8 mouse cellular contexts compared by ENCODE assay signal in the genomic region with DNA sequence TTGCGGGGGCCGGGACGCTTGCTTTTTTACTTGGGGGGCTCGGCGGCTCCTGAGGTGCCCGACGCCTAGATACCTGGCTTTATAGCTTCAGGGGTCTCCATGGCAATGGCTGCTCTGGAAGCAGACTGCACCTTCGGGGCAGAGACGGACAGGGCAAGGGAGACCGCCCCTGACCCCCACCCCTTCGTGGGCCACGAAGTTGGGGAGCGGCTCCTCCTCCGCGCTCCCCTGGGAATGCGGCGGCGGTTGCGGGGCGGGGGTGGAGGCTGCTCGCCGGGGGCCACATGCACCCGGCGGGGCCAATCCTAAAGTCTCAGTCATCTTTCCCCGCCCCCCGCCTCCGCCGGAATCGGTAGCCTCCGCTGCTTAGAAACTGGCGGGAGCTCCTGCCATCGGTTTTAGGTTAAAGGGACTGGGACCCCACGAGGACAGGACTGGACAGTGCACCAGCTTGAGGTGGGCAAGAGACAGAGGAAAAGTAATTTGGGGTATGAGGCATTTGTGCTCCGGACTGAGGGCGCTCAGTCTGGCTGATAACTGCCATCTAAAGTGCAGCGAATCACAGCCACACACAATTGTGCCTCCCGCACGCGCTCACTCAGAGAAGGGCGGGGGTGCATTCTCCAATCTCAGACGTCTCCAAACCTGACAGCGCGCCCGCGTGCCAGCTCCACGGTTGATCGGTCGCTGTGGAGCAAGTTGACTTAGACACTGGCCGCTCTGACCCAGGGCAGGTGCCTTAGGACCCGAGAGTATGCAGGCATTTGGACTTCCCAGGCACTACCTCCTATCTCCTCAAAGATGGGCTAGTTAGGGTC. TPM values are rescaled to one million over a fixed set of nuclear protein-coding genes. Genes with fewer than 3 reads are reported as not detected.
DNase-seq lines count a peak whose midpoint lies in the region; ATAC-seq and TF ChIP-seq lines count a peak whose summit lies in the region.

A gene (minus strand): TSS at position 51 of the 818 bp plus-strand sequence.

- peaks cover 27% of the 10 kb centered on the region for H3K4me1 ChIP-seq in lung, embryonic 16.5 days (replicated peaks; ENCODE audit: control insufficient read depth, insufficient read depth, low read length)
- peaks cover 27% of the 10 kb centered on the region for H3K4me1 ChIP-seq in forebrain, postnatal 0 days (ENCODE audit: insufficient read depth)
- H3K4me1 ChIP-seq in limb, embryonic 10.5 days: peaks cover 47% of the 10 kb centered on the region
- peaks cover 35% of the 10 kb centered on the region for H3K4me1 ChIP-seq in neural tube, embryonic 15.5 days

- no peaks in the 10 kb centered on the region for H3K9me3 ChIP-seq in lung, embryonic 16.5 days (ENCODE audit: control insufficient read depth, low read length)
- H3K9me3 ChIP-seq in forebrain, postnatal 0 days (ENCODE audit: low read length): no peaks in the 10 kb centered on the region
- H3K9me3 ChIP-seq in limb, embryonic 10.5 days (replicated peaks): no peaks in the 10 kb centered on the region
- H3K9me3 ChIP-seq in neural tube, embryonic 15.5 days (replicated peaks): no peaks in the 10 kb centered on the region

- no peak within 1 kb of the TSS for H3K27ac ChIP-seq in lung, embryonic 16.5 days (ENCODE audit: low read length)
- H3K27ac ChIP-seq in forebrain, postnatal 0 days (ENCODE audit: low read depth, low read length): no peak within 1 kb of the TSS
- peak within 1 kb of the TSS; percentile 47 for H3K27ac ChIP-seq in limb, embryonic 10.5 days
- H3K27ac ChIP-seq in neural tube, embryonic 15.5 days (replicated peaks): no peak within 1 kb of the TSS

- no peak for ATAC-seq in lung, embryonic 16.5 days (ENCODE audit: low read depth)
- ATAC-seq in forebrain, postnatal 0 days: no peak
- no peak for ATAC-seq in neural tube, embryonic 15.5 days (ENCODE audit: low FRiP score)

- H3K4me2 ChIP-seq in lung, embryonic 16.5 days (ENCODE audit: low read depth, low read length): peak within 1 kb of the TSS; percentile 68
- peak within 1 kb of the TSS; percentile 68 for H3K4me2 ChIP-seq in forebrain, postnatal 0 days (ENCODE audit: low read depth)
- H3K4me2 ChIP-seq in neural tube, embryonic 15.5 days: peak within 1 kb of the TSS; percentile 70

- peak within 1 kb of the TSS; percentile 44 for H3K9ac ChIP-seq in lung, embryonic 16.5 days (ENCODE audit: low read length)
- peak within 1 kb of the TSS; percentile 41 for H3K9ac ChIP-seq in forebrain, postnatal 0 days
- H3K9ac ChIP-seq in neural tube, embryonic 15.5 days (replicated peaks): peak within 1 kb of the TSS; percentile 31

- 1% methylated on average over 50 of the region's 50 CpGs for WGBS in lung, embryonic 16.5 days
- WGBS in forebrain, postnatal 0 days: 1% methylated on average over 50 of the region's 50 CpGs
- 2% methylated on average over 50 of the region's 50 CpGs for WGBS in limb, embryonic 10.5 days
- WGBS in neural tube, embryonic 15.5 days: under 1% methylated on average over 49 of the region's 50 CpGs

- TF ChIP-seq CTCF in forebrain, postnatal 0 days (IDR thresholded peaks at IDR 0.05; ENCODE audit: low read depth): no peak

- H3K27me3 ChIP-seq in lung, embryonic 16.5 days (ENCODE audit: control insufficient read depth, insufficient read depth, low read depth, low read length): peaks cover 90% of the 10 kb centered on the region
- H3K27me3 ChIP-seq in forebrain, postnatal 0 days (ENCODE audit: insufficient read depth, low read length): peaks cover 60% of the 10 kb centered on the region
- peaks cover 100% of the 10 kb centered on the region for H3K27me3 ChIP-seq in limb, embryonic 10.5 days (ENCODE audit: low read depth, poor library complexity, severe bottlenecking)
- H3K27me3 ChIP-seq in neural tube, embryonic 15.5 days (replicated peaks): peaks cover 100% of the 10 kb centered on the region

- H3K36me3 ChIP-seq in lung, embryonic 16.5 days (ENCODE audit: control insufficient read depth, insufficient read depth, low read length): no peaks in the 10 kb centered on the region
- H3K36me3 ChIP-seq in forebrain, postnatal 0 days (ENCODE audit: insufficient read depth): no peaks in the 10 kb centered on the region
- H3K36me3 ChIP-seq in limb, embryonic 10.5 days: no peaks in the 10 kb centered on the region
- no peaks in the 10 kb centered on the region for H3K36me3 ChIP-seq in neural tube, embryonic 15.5 days

- peak; percentile 70 for DNase-seq in adrenal gland, adult 2 months
- no peak for DNase-seq in adrenal gland, postnatal 10 days
- no peak for DNase-seq in lung, postnatal 25 days (ENCODE audit: low spot score)
- DNase-seq in forebrain, postnatal 0 days: peak; percentile 50
- DNase-seq in limb, embryonic 10.5 days (ENCODE audit: low spot score): no peak
- no peak for DNase-seq in gastrocnemius, postnatal 4 days (ENCODE audit: low spot score in 2 of 2)

- H3K4me3 ChIP-seq in lung, embryonic 16.5 days (ENCODE audit: low read length): peak within 1 kb of the TSS; percentile 45
- H3K4me3 ChIP-seq in forebrain, postnatal 0 days (ENCODE audit: low read depth, low read length): peak within 1 kb of the TSS; percentile 40
- H3K4me3 ChIP-seq in limb, embryonic 10.5 days: peak within 1 kb of the TSS; percentile 50
- peak within 1 kb of the TSS; percentile 39 for H3K4me3 ChIP-seq in neural tube, embryonic 15.5 days (replicated peaks)

RNA-seq across cellular contexts. Expression of the gene that starts here (rescaled TPM):
- under 1 TPM; 0.14 to 0.35 TPM for total RNA-seq in adrenal gland, adult 2 months (2021)
- 0.26 and 0.29 TPM in 2 replicates for polyA plus RNA-seq in adrenal gland, adult 2 months (2012; rRNA removed)
- under 1 TPM; 0.09 to 0.15 TPM for total RNA-seq in adrenal gland, postnatal 10 days (2021)
- 0.06 and 0.11 TPM in 2 replicates for polyA plus RNA-seq in lung, embryonic 16.5 days (2015; fragmentation: Nextera tagmentation; extraction: Ambion mirVana)
- 1.1 and 2.0 TPM in 2 replicates for total RNA-seq in forebrain, postnatal 0 days (2014; rRNA removed)
- 0.62 and 0.64 TPM in 2 replicates for polyA plus RNA-seq in forebrain, postnatal 0 days (2015; fragmentation: Nextera tagmentation; extraction: Ambion mirVana)
- polyA plus RNA-seq in limb, embryonic 10.5 days (2016; fragmentation: Nextera tagmentation; extraction: Ambion mirVana): not detected in 2 replicates
- polyA plus RNA-seq in neural tube, embryonic 15.5 days (2015; fragmentation: Nextera tagmentation; extraction: Ambion mirVana): not detected in 2 replicates
- under 1 TPM in 1 of 2 experiments, not detected in 1; 0.08 TPM for total RNA-seq in gastrocnemius, postnatal 4 days (2021)

Comparison
In these comparisons a context has a peak if more than half of its experiments do, and no peak if none do; other contexts are left out.
1. Peak in DNase-seq in adrenal gland, adult 2 months; RNA of the gene not detected or under 1 TPM.